Mouse (Mus musculus) heart, postnatal 0 days (tissue): ENCODE results near the gene Rph3a. TPM values are rescaled to one million over a fixed set of nuclear protein-coding genes. Genes with fewer than 3 reads are reported as not detected.

Experiments used
- ATAC-seq: fragments of 200-750 bp; cut with Nextera tagmentation; 2 replicates; pipeline ENCODE4 v1.8.0; 2017; ENCODE audit warnings: low read depth, moderate number of reproducible peaks, moderate library complexity; ENCODE audit not compliant: insufficient read depth
- DNase-seq: peaks from one replicate; pipeline ENCODE4 v3.0.0-alpha.2; 2016; ENCODE audit warnings: low spot score
- H3K27ac ChIP-seq: fragments of 300-500 bp; sonication (generic); 2 replicates; pipeline ENCODE4 v1.5.1; 2014; ENCODE audit warnings: low read depth, mild to moderate bottlenecking
- H3K27me3 ChIP-seq: fragments of 300-500 bp; sonication (generic); 2 replicates; pipeline ENCODE4 v1.6.1; 2014; ENCODE audit warnings: low read length, mixed read lengths; ENCODE audit not compliant: control insufficient read depth, insufficient read depth
- H3K36me3 ChIP-seq: fragments of 300-500 bp; sonication (generic); replicated peaks from 2 replicates; pipeline ENCODE4 v1.6.1; 2014; ENCODE audit warnings: low read length, mixed read lengths; ENCODE audit not compliant: control insufficient read depth, insufficient read depth
- H3K4me1 ChIP-seq: fragments of 300-500 bp; sonication (generic); 2 replicates; pipeline ENCODE4 v1.6.1; 2014; ENCODE audit warnings: antibody characterized with exemption; ENCODE audit not compliant: control insufficient read depth, insufficient read depth
- H3K4me2 ChIP-seq: fragments of 300-500 bp; sonication (generic); 2 replicates; pipeline ENCODE4 v1.6.1; 2014; ENCODE audit warnings: low read depth, mild to moderate bottlenecking, low read length, moderate library complexity
- H3K4me3 ChIP-seq: fragments of 300-500 bp; sonication (generic); 2 replicates; pipeline ENCODE4 v1.5.1; 2014; ENCODE audit warnings: low read depth, low read length
- H3K9ac ChIP-seq: fragments of 300-500 bp; sonication (generic); replicated peaks from 2 replicates; pipeline ENCODE4 v1.6.1; 2014; ENCODE audit warnings: low read depth, low read length, mixed read lengths
- H3K9me3 ChIP-seq: fragments of 300-500 bp; sonication (generic); replicated peaks from 2 replicates; pipeline ENCODE4 v1.6.1; 2016; ENCODE audit warnings: low read length; ENCODE audit not compliant: control insufficient read depth
- CTCF ChIP-seq: IDR thresholded peaks from 2 replicates; pipeline ENCODE4 v1.5.1; 2016; ENCODE audit warnings: antibody characterized with exemption, control low read depth, low read depth
- EP300 ChIP-seq: IDR thresholded peaks from 2 replicates; pipeline ENCODE4 v1.6.1; 2016; ENCODE audit warnings: antibody characterized with exemption, low read depth
- WGBS: fragments of 180-500 bp; shearing (Covaris S2); extraction: QIAGEN DNeasy Blood & Tissue Kit; methylation state at CpG from one replicate; pipeline ENCODE4 v1.1.7; 2014; 5-methylcytosine and 5-hydroxymethylcytosine counted together
- polyA plus RNA-seq: library from polyadenylated mRNA; unstranded; fragments of >200 nt; fragmentation: Nextera tagmentation; extraction: Ambion mirVana; gene quantifications from 2 replicates; pipeline ENCODE4 v1.2.1, GENCODE M21; 2015
- total RNA-seq: library from RNA; depleted of rRNA; stranded (reverse); fragments of >200 nt; gene quantifications from 2 replicates; pipeline ENCODE4 v1.2.3, GENCODE M21; 2014; ENCODE audit warnings: low replicate concordance

Rph3a gene
- total and polyA plus RNA-seq, 2 experiments from 2014 or later, result not detected

- Histone ChIP-seq H3K4me1 (no peaks in the 10 kb centered on the region), H3K36me3 (no peaks in the 10 kb centered on the region), H3K4me2 (no peak overlapping the region), H3K4me3 (no peak overlapping the region), H3K9me3 (no peaks in the 10 kb centered on the region), H3K27ac (no peak overlapping the region), H3K27me3 (no peaks in the 10 kb centered on the region), H3K9ac (no peak overlapping the region)
- DNase-seq (no peak), ATAC-seq (no peak)
- TF ChIP-seq EP300 (no peak), CTCF (no peak)
- WGBS, result 81% methylated on average over 8 of the region's 8 CpGs
Measured at GRCm38 (mm10) chr5:120966894-120967293, 43.0 kb downstream of the Rph3a start.

GRCm38 (mm10) chr5:120966156-120966555 is 43.7 kb downstream of the Rph3a start:
- Histone ChIP-seq H3K4me2 (no peak overlapping the region), H3K9me3 (no peaks in the 10 kb centered on the region), H3K4me3 (no peak overlapping the region), H3K9ac (no peak overlapping the region), H3K27me3 (no peaks in the 10 kb centered on the region), H3K4me1 (no peaks in the 10 kb centered on the region), H3K36me3 (no peaks in the 10 kb centered on the region), H3K27ac (no peak overlapping the region)
- 67% methylated on average over 4 of the region's 4 CpGs for WGBS
- no peak for ATAC-seq
- no peak for DNase-seq
- TF ChIP-seq CTCF, result no peak
- no peak for TF ChIP-seq EP300

GRCm38 (mm10) chr5:120961004-120961403 is 48.9 kb downstream of the Rph3a start:
- Histone ChIP-seq H3K27me3 (no peaks in the 10 kb centered on the region), H3K4me2 (no peak overlapping the region), H3K4me3 (no peak overlapping the region), H3K27ac (no peak overlapping the region), H3K4me1 (no peaks in the 10 kb centered on the region), H3K9me3 (no peaks in the 10 kb centered on the region; the same call in 1 of the 2 replicates), H3K36me3 (no peaks in the 10 kb centered on the region), H3K9ac (no peak overlapping the region)
- TF ChIP-seq EP300 (no peak), CTCF (no peak)
- 37% methylated on average over 4 of the region's 4 CpGs for WGBS
- no peak for DNase-seq
- ATAC-seq, result no peak

GRCm38 (mm10) chr5:120953974-120954373 is 55.9 kb downstream of the Rph3a start:
- ATAC-seq (no peak), DNase-seq (no peak)
- 19% methylated on average over 5 of the region's 5 CpGs for WGBS
- H3K4me1 ChIP-seq, result no peaks in the 10 kb centered on the region
- no peaks in the 10 kb centered on the region for H3K36me3 ChIP-seq
- TF ChIP-seq CTCF (peak; percentile 54), EP300 (no peak)
- H3K9ac ChIP-seq, result no peak overlapping the region
- H3K9me3 ChIP-seq, result no peaks in the 10 kb centered on the region
- H3K27ac ChIP-seq, result no peak overlapping the region
- H3K4me2 ChIP-seq, result no peak overlapping the region
- no peak overlapping the region for H3K4me3 ChIP-seq
- H3K27me3 ChIP-seq, result no peaks in the 10 kb centered on the region

- ATAC-seq (no peak), DNase-seq (no peak)
- Histone ChIP-seq H3K4me3 (no peak overlapping the region), H3K9ac (no peak overlapping the region), H3K27ac (no peak overlapping the region), H3K4me2 (no peak overlapping the region), H3K27me3 (no peaks in the 10 kb centered on the region), H3K4me1 (no peaks in the 10 kb centered on the region), H3K9me3 (no peaks in the 10 kb centered on the region), H3K36me3 (no peaks in the 10 kb centered on the region)
- 56% methylated on average over 10 of the region's 10 CpGs for WGBS
- no peak for TF ChIP-seq EP300
- TF ChIP-seq CTCF, result no peak
Measured at GRCm38 (mm10) chr5:120952242-120952770, 57.6 kb downstream of the Rph3a start.

- Histone ChIP-seq H3K27me3 (no peaks in the 10 kb centered on the region), H3K27ac (no peak overlapping the region), H3K4me2 (no peak overlapping the region), H3K4me3 (no peak overlapping the region), H3K9me3 (no peaks in the 10 kb centered on the region), H3K9ac (no peak overlapping the region), H3K36me3 (no peaks in the 10 kb centered on the region), H3K4me1 (no peaks in the 10 kb centered on the region)
- WGBS, result 53% methylated on average over 10 of the region's 10 CpGs
- DNase-seq (no peak), ATAC-seq (no peak)
- TF ChIP-seq EP300, result no peak
- TF ChIP-seq CTCF, result no peak
Measured at GRCm38 (mm10) chr5:120942076-120942475, 67.8 kb downstream of the Rph3a start.
